Mouse (Mus musculus) kidney, embryonic 14.5 days (tissue): ENCODE measurements around the gene Gas2. TPM values are rescaled to one million over a fixed set of nuclear protein-coding genes. Genes with fewer than 3 reads are reported as not detected.

Experiments
- ATAC-seq: fragments of 200-750 bp; cut with Nextera tagmentation; 2 replicates; pipeline ENCODE4 v1.8.0; 2017; ENCODE audit warnings: moderate number of reproducible peaks, mild to moderate bottlenecking, moderate TSS enrichment, moderate library complexity; ENCODE audit not compliant: low FRiP score, low TSS enrichment
- H3K27ac ChIP-seq: fragments of 300-500 bp; sonication (generic); 2 replicates; pipeline ENCODE4 v1.5.1; 2014; ENCODE audit warnings: low read depth, mild to moderate bottlenecking, low read length, moderate library complexity, mixed read lengths
- H3K27me3 ChIP-seq: fragments of 300-500 bp; sonication (generic); 2 replicates; pipeline ENCODE4 v1.6.1; 2014; ENCODE audit warnings: mild to moderate bottlenecking, low read length; ENCODE audit not compliant: control insufficient read depth, insufficient read depth
- H3K36me3 ChIP-seq: fragments of 300-500 bp; sonication (generic); 2 replicates; pipeline ENCODE4 v1.6.1; 2014; ENCODE audit warnings: low read length, mixed read lengths; ENCODE audit not compliant: control insufficient read depth, insufficient read depth
- H3K4me1 ChIP-seq: fragments of 300-500 bp; sonication (generic); 2 replicates; pipeline ENCODE4 v1.6.1; 2014; ENCODE audit warnings: low read length, mixed read lengths; ENCODE audit not compliant: control insufficient read depth, insufficient read depth
- H3K4me2 ChIP-seq: fragments of 300-500 bp; sonication (generic); replicated peaks from 2 replicates; pipeline ENCODE4 v1.6.1; 2014; ENCODE audit warnings: low read depth, mild to moderate bottlenecking, low read length
- H3K4me3 ChIP-seq: fragments of 300-500 bp; sonication (generic); 2 replicates; pipeline ENCODE4 v1.5.1; 2014; ENCODE audit warnings: mild to moderate bottlenecking, low read length
- H3K9ac ChIP-seq: fragments of 300-500 bp; sonication (generic); 2 replicates; pipeline ENCODE4 v1.6.1; 2014; ENCODE audit warnings: low read depth, mild to moderate bottlenecking, low read length, moderate library complexity
- H3K9me3 ChIP-seq: fragments of 300-500 bp; sonication (generic); 2 replicates; pipeline ENCODE4 v1.6.1; 2016; ENCODE audit warnings: low read length; ENCODE audit not compliant: control insufficient read depth
- WGBS: fragments of 180-500 bp; shearing (Covaris S2); extraction: QIAGEN DNeasy Blood & Tissue Kit; methylation state at CpG from one replicate; pipeline ENCODE4 v1.1.7; 2014; 5-methylcytosine and 5-hydroxymethylcytosine counted together
- polyA plus RNA-seq: library from polyadenylated mRNA; unstranded; fragments of >200 nt; fragmentation: Nextera tagmentation; extraction: Ambion mirVana; gene quantifications from 2 replicates; pipeline ENCODE4 v1.2.1, GENCODE M21; 2014

The Gas2 gene
- polyA plus RNA-seq, 1 experiment from 2014 or later: 77.5 TPM

DNA sequence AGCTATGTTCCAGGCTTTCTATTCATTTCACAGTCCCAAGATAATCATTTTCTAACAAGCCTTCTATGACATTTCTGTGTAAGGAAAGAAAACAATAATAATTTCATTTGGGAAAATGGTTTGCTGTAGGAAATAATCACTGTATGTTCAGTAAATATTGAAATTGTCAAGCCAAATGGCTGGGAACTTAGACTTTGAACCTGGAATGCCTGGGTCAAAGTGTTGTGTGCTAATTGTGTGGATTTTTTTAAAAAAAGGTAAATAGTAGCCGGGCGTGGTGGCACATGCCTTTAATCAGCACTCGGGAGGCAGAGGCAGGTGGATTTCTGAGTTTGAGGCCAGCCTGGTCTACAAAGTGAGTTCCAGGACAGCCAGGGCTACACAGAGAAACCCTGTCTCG lies 31.2 kb downstream of the Gas2 start:
- H3K4me3 ChIP-seq: no peak overlapping the region
- WGBS: 90% methylated on average over 4 of the region's 4 CpGs
- no peaks in the 10 kb centered on the region for H3K9me3 ChIP-seq
- no peak overlapping the region for H3K27ac ChIP-seq
- no peak overlapping the region for H3K4me2 ChIP-seq
- no peaks in the 10 kb centered on the region for H3K27me3 ChIP-seq
- H3K9ac ChIP-seq: no peak overlapping the region
- ATAC-seq: no peak
- H3K36me3 ChIP-seq: no peaks in the 10 kb centered on the region
- no peaks in the 10 kb centered on the region for H3K4me1 ChIP-seq

DNA sequence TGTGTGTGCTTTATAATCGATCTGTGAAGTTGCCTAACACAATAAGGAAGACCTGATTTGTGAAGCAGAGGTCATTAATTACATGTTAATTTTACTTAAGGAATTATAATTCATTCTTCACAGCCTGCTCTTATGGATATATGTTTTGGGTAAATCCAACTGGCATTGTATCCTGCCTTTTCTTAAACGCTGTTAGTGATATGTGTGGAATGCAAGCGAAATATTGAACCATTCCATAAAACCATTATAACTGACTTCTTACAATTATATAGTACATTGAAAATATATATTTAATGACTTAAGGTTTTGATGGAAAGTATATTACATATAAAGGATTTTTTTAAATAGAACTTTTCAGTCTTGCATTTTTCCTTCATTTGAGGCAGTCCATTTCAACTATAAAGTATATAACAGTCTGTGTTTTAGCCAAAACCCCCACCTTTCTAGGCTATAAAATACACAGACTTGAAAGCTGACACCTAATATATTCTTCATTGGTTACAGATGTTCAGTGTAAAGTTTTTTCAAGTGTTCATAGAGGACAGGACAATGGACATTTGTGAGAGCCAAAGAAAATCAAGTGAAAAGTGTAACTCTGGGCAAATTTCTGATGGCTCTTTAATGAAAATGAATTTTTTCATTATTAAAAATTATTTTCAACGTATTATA lies 32.5 kb downstream of the Gas2 start:
- Histone ChIP-seq H3K36me3 (no peaks in the 10 kb centered on the region), H3K4me2 (no peak overlapping the region), H3K27ac (no peak overlapping the region), H3K4me1 (no peaks in the 10 kb centered on the region), H3K9me3 (no peaks in the 10 kb centered on the region), H3K27me3 (no peaks in the 10 kb centered on the region), H3K9ac (no peak overlapping the region), H3K4me3 (no peak overlapping the region)
- no peak; the same call in 1 of the 2 replicates for ATAC-seq
- WGBS: 82% methylated on average over 4 of the region's 4 CpGs

DNA sequence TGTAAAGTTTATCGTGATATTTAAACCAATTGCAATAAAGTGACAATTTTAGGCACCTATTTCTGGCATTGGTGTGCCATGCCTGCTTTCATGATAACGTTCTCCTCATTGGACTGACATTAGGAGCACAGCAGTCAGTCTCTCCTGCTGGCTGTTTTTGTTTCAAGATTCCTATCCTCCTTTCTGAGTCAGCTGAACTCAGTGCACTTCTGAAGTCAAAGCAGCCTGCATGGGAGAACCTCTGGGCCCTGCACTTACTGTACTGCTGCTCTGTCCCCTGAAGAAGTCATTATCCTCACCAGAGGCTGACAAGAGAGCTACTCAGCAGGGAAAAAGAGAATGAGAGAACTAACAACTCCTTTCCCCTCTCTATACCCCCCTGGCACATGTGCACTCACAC lies 33.1 kb downstream of the Gas2 start:
- Histone ChIP-seq H3K9ac (no peak overlapping the region), H3K9me3 (no peaks in the 10 kb centered on the region), H3K4me1 (no peaks in the 10 kb centered on the region), H3K27me3 (no peaks in the 10 kb centered on the region), H3K27ac (no peak overlapping the region), H3K4me2 (no peak overlapping the region), H3K36me3 (no peaks in the 10 kb centered on the region), H3K4me3 (no peak overlapping the region)
- no peak for ATAC-seq
- 68% methylated on average over 2 of the region's 2 CpGs for WGBS

- no peak overlapping the region for H3K4me2 ChIP-seq
- no peaks in the 10 kb centered on the region for H3K27me3 ChIP-seq
- no peak overlapping the region for H3K9ac ChIP-seq
- no peak for ATAC-seq
- 72% methylated on average over 6 of the region's 6 CpGs for WGBS
- H3K27ac ChIP-seq: no peak overlapping the region
- no peaks in the 10 kb centered on the region for H3K36me3 ChIP-seq
- no peaks in the 10 kb centered on the region for H3K9me3 ChIP-seq
- H3K4me1 ChIP-seq: no peaks in the 10 kb centered on the region
- no peak overlapping the region for H3K4me3 ChIP-seq
These were observed 37.3 kb downstream of the Gas2 start for GRCm38 (mm10) chr7:51899066-51899465.

DNA sequence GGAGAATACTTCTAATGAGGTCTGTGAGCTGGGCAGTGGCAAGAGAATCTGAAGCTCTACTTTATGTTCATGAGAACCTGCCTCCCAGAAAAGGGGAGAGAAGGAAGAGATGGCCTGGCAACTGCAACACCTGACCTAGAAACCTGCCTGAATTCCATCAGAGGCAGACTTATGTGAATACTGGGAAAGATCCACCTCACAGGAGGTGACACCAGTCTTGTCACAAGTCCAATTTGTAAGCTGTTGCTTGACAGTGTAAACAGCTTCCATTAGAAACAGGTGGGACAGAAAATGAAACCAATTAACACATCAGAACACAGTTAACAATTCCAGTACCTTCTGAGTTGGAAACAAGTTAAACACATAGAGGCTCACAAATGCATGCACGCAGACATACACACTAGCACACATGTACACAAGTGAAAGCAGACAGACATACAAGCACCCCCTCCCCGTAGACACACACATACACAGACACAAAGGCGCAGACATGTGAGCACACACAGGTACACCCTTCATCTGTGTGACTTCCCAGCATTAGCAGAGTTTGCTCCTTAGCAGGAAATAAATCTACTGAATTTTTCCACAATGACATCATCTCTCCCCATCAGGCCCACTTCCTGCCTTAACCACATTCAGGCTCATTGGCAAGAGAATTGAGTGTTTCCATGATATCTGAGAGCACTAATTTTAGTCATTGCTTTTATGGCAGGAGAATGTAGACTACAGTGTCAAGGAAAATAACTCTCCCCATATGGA lies 51.7 kb downstream of the Gas2 start:
- 82% methylated on average over 3 of the region's 3 CpGs for WGBS
- Histone ChIP-seq H3K9ac (no peak overlapping the region), H3K27me3 (no peaks in the 10 kb centered on the region), H3K4me1 (no peaks in the 10 kb centered on the region), H3K4me3 (no peak overlapping the region), H3K4me2 (no peak overlapping the region), H3K27ac (0 out of 2 replicates have a peak overlapping the region, but pooled peaks have one; percentile 32), H3K36me3 (no peaks in the 10 kb centered on the region), H3K9me3 (no peaks in the 10 kb centered on the region)
- ATAC-seq: peak; percentile 72

DNA sequence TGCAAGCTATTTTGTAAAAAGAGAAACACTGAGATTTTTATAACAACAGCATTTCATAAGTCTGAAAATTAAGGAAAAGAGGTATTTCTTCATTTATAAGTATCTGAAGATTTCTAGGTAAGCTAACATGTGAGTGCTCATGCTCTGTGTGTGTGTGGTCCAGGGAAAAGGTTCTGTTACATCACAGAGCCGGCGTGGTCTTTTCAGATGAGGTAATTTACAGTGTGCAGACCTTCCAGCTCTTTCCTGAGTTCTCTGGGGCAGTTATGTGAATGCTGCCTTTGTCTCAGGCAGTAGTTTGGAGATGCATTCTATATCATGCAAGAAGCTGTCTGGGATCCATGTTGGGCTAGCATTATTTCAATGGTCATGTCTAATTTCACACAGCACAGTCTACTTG lies 52.3 kb downstream of the Gas2 start:
- Histone ChIP-seq H3K4me2 (no peak overlapping the region), H3K9me3 (no peaks in the 10 kb centered on the region), H3K27ac (no peak overlapping the region), H3K27me3 (no peaks in the 10 kb centered on the region), H3K4me3 (no peak overlapping the region), H3K4me1 (no peaks in the 10 kb centered on the region), H3K9ac (no peak overlapping the region), H3K36me3 (no peaks in the 10 kb centered on the region)
- 52% methylated on average over 2 of the region's 2 CpGs for WGBS
- ATAC-seq: no peak

GRCm38 (mm10) chr7:51928761-51929519 lies 67.1 kb downstream of the Gas2 start:
- no peaks in the 10 kb centered on the region for H3K4me1 ChIP-seq
- H3K9ac ChIP-seq: no peak overlapping the region
- no peaks in the 10 kb centered on the region for H3K27me3 ChIP-seq
- ATAC-seq: no peak
- H3K4me3 ChIP-seq: no peak overlapping the region
- H3K27ac ChIP-seq: no peak overlapping the region
- H3K4me2 ChIP-seq: no peak overlapping the region
- H3K9me3 ChIP-seq: no peaks in the 10 kb centered on the region
- 49% methylated on average over 10 of the region's 10 CpGs for WGBS
- H3K36me3 ChIP-seq: no peaks in the 10 kb centered on the region

DNA sequence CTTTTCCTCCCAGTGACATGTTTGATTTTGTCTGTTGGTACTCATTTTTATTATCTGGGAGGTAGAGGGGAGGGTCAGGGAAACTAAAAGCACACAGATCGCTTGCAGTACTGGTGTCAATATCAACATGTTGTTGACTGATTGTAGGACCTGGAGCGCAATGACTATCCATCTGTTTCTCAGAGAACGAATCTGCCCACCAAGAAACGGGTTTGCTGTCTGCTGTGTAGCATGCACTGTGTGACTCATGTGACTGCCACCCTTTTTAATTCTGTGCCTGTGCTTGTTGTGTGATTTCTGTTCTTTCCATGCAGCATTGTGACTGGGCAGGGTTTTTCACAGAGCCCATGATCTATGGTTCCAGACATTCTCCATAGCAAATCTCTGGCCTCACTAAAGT lies 69.4 kb downstream of the Gas2 start:
- no peak overlapping the region for H3K4me3 ChIP-seq
- no peak overlapping the region for H3K4me2 ChIP-seq
- no peaks in the 10 kb centered on the region for H3K9me3 ChIP-seq
- no peaks in the 10 kb centered on the region for H3K36me3 ChIP-seq
- WGBS: 79% methylated on average over 4 of the region's 4 CpGs
- ATAC-seq: no peak
- no peaks in the 10 kb centered on the region for H3K27me3 ChIP-seq
- no peak overlapping the region for H3K27ac ChIP-seq
- no peak overlapping the region for H3K9ac ChIP-seq
- H3K4me1 ChIP-seq: no peaks in the 10 kb centered on the region

- WGBS: 75% methylated on average over 1 of the region's 1 CpGs
- no peak overlapping the region for H3K4me2 ChIP-seq
- no peak overlapping the region for H3K9ac ChIP-seq
- no peak for ATAC-seq
- H3K4me3 ChIP-seq: no peak overlapping the region
- H3K36me3 ChIP-seq: no peaks in the 10 kb centered on the region
- H3K9me3 ChIP-seq: no peaks in the 10 kb centered on the region
- H3K27me3 ChIP-seq: no peaks in the 10 kb centered on the region
- no peak overlapping the region for H3K27ac ChIP-seq
- no peaks in the 10 kb centered on the region for H3K4me1 ChIP-seq
These were observed 75.5 kb downstream of the Gas2 start for GRCm38 (mm10) chr7:51937337-51937736.
